Mouse (Mus musculus) lung, postnatal 36 days (tissue): ENCODE measurements around the gene Sept7.
A peak's percentile ranks its signal among the peaks of the same experiment; 100 is the strongest.
"Not testable (repeated sequence)": the region's sequence is repeated elsewhere in the genome, so short reads cannot be mapped to it uniquely, and the experiment has no call there.

Source experiments
- DNase-seq: peaks from one replicate; pipeline ENCODE4 v3.0.0; 2022; ENCODE audit warnings: mixed read lengths

Gene Sept7

GRCm38 (mm10) chr9:25252283-25252726, at the start of gene Sept7:
TSS of gene Sept7 (plus strand) at chr9:25252439.
- peak; percentile 98 for DNase-seq

- peak; percentile 23 for DNase-seq
Measured at GRCm38 (mm10) chr9:25208087-25208803, 44.0 kb upstream of the Sept7 start.

GRCm38 (mm10) chr9:25212309-25213163, 39.7 kb upstream of the Sept7 start:
- DNase-seq: peak; percentile 30

GRCm38 (mm10) chr9:25213164-25213557, 39.1 kb upstream of the Sept7 start:
- DNase-seq: no peak

GRCm38 (mm10) chr9:25215411-25215810, 36.8 kb upstream of the Sept7 start:
- DNase-seq: no peak

GRCm38 (mm10) chr9:25216210-25216609, 36.0 kb upstream of the Sept7 start:
- DNase-seq: no peak

GRCm38 (mm10) chr9:25218954-25219353, 33.3 kb upstream of the Sept7 start:
- DNase-seq: peak; percentile 36

- DNase-seq: no peak
Measured at GRCm38 (mm10) chr9:25219882-25220281, 32.4 kb upstream of the Sept7 start.

- DNase-seq: no peak
Measured at GRCm38 (mm10) chr9:25224959-25225358, 27.3 kb upstream of the Sept7 start.

- DNase-seq: no peak
Measured at GRCm38 (mm10) chr9:25229740-25230139, 22.5 kb upstream of the Sept7 start.

- DNase-seq: no peak
Measured at GRCm38 (mm10) chr9:25230213-25231039, 21.8 kb upstream of the Sept7 start.

GRCm38 (mm10) chr9:25241065-25241464, 11.2 kb upstream of the Sept7 start:
- DNase-seq: no peak

GRCm38 (mm10) chr9:25241783-25242182, 10.5 kb upstream of the Sept7 start:
- not testable (repeated sequence) for DNase-seq

- no peak for DNase-seq
Measured at GRCm38 (mm10) chr9:25242266-25242665, 10.0 kb upstream of the Sept7 start.

- DNase-seq: no peak
Measured at GRCm38 (mm10) chr9:25243926-25244657, 8.1 kb upstream of the Sept7 start.

- no peak for DNase-seq
Measured at GRCm38 (mm10) chr9:25245125-25245524, 7.1 kb upstream of the Sept7 start.

GRCm38 (mm10) chr9:25246508-25246907, 5.7 kb upstream of the Sept7 start:
- DNase-seq: peak; percentile 28

GRCm38 (mm10) chr9:25251174-25251573, 1.1 kb upstream of the Sept7 start:
- no peak for DNase-seq

GRCm38 (mm10) chr9:25251611-25252282, 492 bp upstream of the Sept7 start:
- peak; percentile 92 for DNase-seq

GRCm38 (mm10) chr9:25252759-25253477, 679 bp downstream of the Sept7 start:
- peak; percentile 76 for DNase-seq

- DNase-seq: no peak
Measured at GRCm38 (mm10) chr9:25253478-25253824, 1.2 kb downstream of the Sept7 start.
